ENCODE assay signal across 9 mouse cellular contexts in the genomic region with DNA sequence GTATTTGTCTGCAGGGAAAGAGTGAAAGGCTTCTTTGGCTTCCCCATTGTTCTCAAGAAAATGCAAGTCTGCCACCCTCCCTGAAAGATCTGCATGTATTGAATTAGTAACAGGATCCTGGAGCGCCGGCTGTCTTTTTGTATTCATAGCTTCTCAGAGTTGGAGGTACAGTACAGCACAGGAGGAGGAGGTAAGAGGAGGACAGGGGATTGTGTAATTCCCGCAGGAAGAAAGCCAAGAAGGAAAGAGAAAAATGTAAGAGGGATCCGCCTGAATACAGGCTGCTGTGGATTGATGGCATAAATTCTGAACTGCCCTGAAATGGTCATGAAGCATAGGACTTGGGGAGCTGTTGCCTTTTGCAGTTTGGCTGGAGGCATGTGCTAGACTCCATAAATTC. TPM values are rescaled to one million over a fixed set of nuclear protein-coding genes. Genes with fewer than 3 reads are reported as not detected.
DNase-seq lines count a peak whose midpoint lies in the region; TF ChIP-seq lines count a peak whose summit lies in the region.
"Had no signal": no experiment of that assay in that cellular context is flagged by ENCODE, and none has a peak within 500 bp of the region (broad histone marks: within the 10 kb centered on the region; RNA-seq: fewer than 3 reads in every experiment).

No protein-coding gene starts in this region.

- no peak for TF ChIP-seq POLR2A in lung, adult 2 months (IDR thresholded peaks at IDR 0.05; ENCODE audit: borderline replicate concordance, extremely low read depth, low read depth, low read length)

- peak; percentile 15 for DNase-seq in heart, adult 8-10 months (ENCODE audit: low spot score)
- no peak for DNase-seq in heart, postnatal 25 days (ENCODE audit: low spot score)
- peak; percentile 63 to 67 for DNase-seq in right cerebral cortex, adult 2 months (ENCODE audit: low spot score in 2 of 2)
- no peak for DNase-seq in right cerebral cortex, postnatal 14 days
- peak; percentile 11 for DNase-seq in lung, adult 2 months
- no peak for DNase-seq in embryo, embryonic 9.5 days (ENCODE audit: extremely low spot score)
- no peak for DNase-seq in thymus, postnatal 0 days (ENCODE audit: low spot score)
- no peak for DNase-seq in thymus, postnatal 14 days
- DNase-seq: kidney, postnatal 10 days had no signal

- H3K4me3 ChIP-seq in lung, adult 2 months (replicated peaks; ENCODE audit: extremely low read depth, low read depth, low read length) = no peak overlapping the region

- no peak for TF ChIP-seq CTCF in lung, adult 2 months (IDR thresholded peaks at IDR 0.05; ENCODE audit: insufficient read depth, low read length)

- H3K4me1 ChIP-seq in lung, adult 2 months (ENCODE audit: control insufficient read depth, insufficient read depth, low read length) = peaks cover 6% of the 10 kb centered on the region

- 41% methylated on average over 4 of the region's 4 CpGs for WGBS in lung, adult 2 months

- intact Hi-C loops in heart, postnatal 25 days (cut with DNase I) = no loop called here

RNA-seq across cellular contexts. Expression of a gene that starts 36.1 kb away (rescaled TPM):
- 10 to 100 TPM; 21.9 to 36.3 (median 30.1) TPM for total RNA-seq in heart, adult 8-10 months (2022)
- total RNA-seq in heart, postnatal 25 days (2021) = 10 to 100 TPM; 39.1 to 41.1 TPM
- polyA plus RNA-seq in lung, adult 2 months (2012; rRNA removed) = 34.0 and 36.0 TPM in 2 replicates
- polyA plus RNA-seq in thymus, postnatal 0 days (2015; fragmentation: Nextera tagmentation; extraction: Ambion mirVana) = 29.8 and 31.2 TPM in 2 replicates

Comparison
In these comparisons a context has a peak if more than half of its experiments do, and no peak if none do; other contexts are left out.
1. DNase-seq: peak in heart, adult 8-10 months (single experiment), right cerebral cortex, adult 2 months (2 of 2) and lung, adult 2 months (single experiment); none in heart, postnatal 25 days (single experiment), right cerebral cortex, postnatal 14 days (single experiment), embryo, embryonic 9.5 days (single experiment), thymus, postnatal 0 days (single experiment) and thymus, postnatal 14 days (single experiment).